Mouse (Mus musculus) megakaryocyte, adult 5-6 weeks (primary cell): Measurements from ENCODE around the gene Junb. TPM values are rescaled to one million over a fixed set of nuclear protein-coding genes. Genes with fewer than 3 reads are reported as not detected.

Experiments
- ATAC-seq: 2 replicates; pipeline ENCODE4 v1.8.0; 2016; ENCODE audit warnings: mild to moderate bottlenecking, inconsistent platforms; ENCODE audit not compliant: poor library complexity, severe bottlenecking
- total RNA-seq, 2 experiments: library from RNA; stranded (forward) in 1 of 2; stranded (reverse) in 1 of 2; fragments of 153-499, 151-499 nt in 1 of 2; fragments of 221-1000, 200-1000 nt in 1 of 2; gene quantifications; 2 replicates each; pipeline versions ENCODE4 v1.2.3 to v1.2.4; 2015 to 2017

Gene Junb
- total RNA-seq, 2 experiments from 2014 or later: 60.4 to 125 TPM

DNA sequence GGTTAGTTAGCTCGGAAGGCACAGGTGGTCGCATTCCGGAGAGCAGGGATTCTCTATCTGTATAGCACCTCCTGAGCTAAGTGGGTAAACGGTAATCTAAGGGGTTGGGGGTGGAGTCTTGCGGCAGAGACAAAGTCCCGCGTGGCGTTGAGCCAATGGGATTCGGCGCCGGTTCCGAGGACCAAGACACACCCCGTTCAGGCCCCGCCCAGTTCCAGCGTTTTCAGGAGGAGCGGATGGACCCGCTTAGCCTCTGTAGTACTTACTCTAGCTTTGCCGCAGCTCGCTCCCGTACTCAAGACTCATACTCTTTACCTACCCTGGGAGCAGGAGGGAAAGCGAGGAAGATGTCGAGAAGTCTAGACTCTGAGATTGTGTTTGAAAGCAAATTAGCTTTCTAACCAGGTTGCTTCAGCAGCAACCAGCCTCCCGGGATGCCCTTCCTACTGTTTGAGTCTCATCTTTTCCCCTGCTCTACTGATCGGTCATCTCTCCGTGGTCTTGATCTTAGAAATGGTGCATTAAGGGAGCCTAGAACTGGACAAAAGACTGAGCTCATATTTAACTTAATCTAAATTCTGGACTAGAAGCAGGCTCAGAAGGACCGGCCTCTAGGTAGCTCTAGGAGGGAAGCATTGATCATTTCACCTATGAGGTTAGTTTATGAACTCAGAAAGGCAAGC is 33.9 kb downstream of the Junb start:
- peak; percentile 47 for ATAC-seq

DNA sequence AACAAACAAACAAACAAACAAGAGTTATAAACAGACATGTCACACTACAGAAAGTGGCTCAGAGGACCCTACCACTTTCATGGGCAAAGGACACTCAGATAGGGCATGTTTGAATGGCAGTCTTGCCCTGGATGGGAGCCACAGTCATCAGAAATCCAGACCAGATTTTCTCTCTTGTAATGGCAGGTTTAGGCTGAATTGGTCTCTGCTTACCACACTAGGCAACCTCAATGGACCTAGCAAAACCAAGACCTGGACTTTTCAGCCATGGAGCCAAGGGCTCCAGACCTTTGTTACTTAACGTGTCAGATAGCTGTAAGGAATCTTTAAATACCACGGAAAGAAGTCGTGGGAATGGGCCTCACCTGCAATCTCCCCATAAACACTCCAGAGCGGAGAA is 34.8 kb downstream of the Junb start:
- ATAC-seq: no peak

DNA sequence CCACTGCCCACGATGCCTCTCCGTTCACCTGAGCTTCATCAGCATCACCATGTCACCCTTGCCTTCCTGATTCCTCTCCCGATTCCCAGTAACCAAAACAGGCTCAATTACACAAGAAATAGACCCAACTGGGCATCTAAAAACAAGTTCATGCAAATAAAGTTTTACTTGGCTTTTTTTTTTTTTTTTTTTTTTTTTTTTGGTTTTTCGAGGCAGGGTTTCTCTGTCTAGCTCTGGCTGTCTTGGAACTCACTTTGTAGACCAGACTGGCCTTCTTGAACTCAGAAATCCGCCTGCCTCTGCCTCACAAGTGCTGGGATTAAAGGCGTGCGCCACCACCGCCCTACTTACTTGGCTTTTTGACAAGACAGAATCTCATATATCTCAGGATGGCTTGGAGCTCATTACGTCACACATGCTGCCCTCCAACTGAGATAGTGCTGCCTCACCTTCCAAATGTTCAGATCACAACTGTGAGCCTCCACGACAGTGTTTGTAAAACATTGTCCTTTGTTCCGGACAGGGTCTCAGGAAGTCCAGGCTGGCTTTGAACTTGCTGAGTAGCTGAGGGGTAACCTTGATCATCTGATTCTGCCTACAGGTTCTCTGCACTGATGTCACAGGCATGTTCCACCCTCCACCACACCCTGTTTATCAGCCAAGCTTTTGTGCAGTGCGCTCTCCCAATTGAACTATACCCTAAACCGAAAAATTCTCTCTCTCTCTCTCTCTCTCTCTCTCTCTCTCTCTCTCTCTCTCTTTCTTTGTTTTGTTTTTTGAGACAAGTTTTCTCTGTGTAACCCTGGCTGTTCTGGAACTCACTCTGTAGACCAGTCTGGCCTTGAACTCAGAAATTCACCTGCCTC is 40.7 kb downstream of the Junb start:
- ATAC-seq: no peak

GRCm38 (mm10) chr8:84936962-84937546 is 41.5 kb downstream of the Junb start, which contains the start of gene Mast1:
Mast1 (minus strand) TSS chr8:84937359.
- ATAC-seq: peak; percentile 89

DNA sequence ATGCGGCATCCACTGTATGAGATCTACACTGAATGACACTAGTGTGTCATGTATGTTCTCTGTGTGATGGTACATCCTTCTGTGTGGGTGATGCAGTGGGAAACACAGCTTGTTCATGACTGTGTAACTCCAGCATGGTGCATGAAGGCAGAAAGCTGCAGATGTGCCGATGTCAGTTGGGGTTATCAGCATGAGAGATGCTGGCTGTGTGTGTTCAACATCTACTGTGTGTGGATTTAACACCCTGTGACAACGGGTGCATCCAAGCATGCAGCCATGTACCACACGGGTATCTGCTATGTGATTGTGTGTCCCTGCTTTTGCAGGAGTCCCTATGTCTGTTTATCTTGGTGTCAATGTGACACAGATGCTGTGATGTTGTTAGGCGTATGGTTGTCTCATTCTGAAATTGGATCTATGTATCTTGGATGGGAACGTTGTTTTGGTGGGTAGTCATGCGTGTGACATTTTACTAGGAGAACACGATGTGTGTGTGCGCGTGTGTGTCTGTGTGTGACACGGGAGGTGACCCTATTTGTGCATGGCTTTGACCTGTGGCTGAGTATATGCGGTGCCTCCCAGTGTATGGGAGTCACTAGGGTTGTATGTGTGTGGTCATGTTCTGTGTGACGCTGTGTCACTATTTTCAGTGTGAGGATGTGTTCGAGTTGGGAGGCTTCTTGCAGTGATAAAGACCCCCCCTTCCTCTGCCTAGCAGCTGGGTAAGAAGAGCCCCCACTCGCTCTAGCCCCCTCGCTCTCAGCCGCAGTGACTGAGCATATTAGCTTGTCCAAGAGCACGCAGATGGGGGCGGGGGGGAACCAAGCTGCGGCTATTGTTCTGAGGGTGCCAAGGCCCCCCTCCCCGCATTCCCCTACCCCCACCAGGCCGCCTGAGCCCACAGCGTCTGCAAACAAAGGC is 42.2 kb downstream of the Junb start:
- ATAC-seq: no peak

DNA sequence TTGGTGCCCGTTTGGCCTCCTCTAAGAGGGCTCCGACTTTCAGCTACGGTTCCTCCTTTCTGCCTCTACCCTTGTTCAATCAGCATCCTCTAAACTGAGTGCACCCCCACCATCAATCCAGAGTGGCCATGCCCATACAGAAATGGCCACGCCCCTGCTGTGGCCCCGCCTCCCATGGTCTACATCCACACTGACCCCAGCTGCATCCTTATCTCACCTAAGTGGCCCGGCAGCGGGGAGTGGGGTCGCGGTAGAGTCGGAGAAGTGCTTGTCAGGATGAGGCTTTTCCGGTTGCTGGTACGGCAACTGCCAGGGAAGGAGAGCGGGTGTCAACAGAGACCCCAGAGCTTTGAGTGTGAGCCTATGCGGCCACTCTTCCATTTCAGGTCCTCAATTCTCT is 43.0 kb downstream of the Junb start:
- no peak for ATAC-seq

GRCm38 (mm10) chr8:84934860-84935259 is 43.7 kb downstream of the Junb start:
- no peak for ATAC-seq

- no peak for ATAC-seq
Observed at GRCm38 (mm10) chr8:84933767-84934559, 44.6 kb downstream of the Junb start.

GRCm38 (mm10) chr8:84930582-84930981 is 47.9 kb downstream of the Junb start:
- no peak for ATAC-seq

GRCm38 (mm10) chr8:84928456-84929306 is 49.8 kb downstream of the Junb start:
- ATAC-seq: peak; percentile 95

DNA sequence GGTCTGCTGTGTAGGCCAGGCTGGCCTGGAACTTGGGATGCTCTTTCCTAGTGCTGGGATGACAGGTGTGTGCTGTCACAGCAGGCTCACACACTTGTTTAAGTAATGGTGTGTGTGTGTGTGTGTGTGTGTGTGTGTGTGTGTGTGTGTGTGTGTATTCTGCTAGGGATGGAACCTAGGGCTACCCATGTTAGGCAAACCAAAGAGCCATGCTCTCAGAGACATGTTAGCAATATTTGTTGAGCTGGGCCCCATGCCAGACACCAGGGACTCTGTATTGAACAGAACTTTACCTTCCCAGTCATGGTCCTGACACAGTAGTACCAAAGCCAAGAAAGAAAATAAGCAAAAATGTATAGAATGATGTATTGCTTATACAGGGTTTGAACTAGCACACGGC is 51.0 kb downstream of the Junb start:
- no peak for ATAC-seq

GRCm38 (mm10) chr8:84925557-84925956 is 53.0 kb downstream of the Junb start:
- ATAC-seq: no peak

Other genes with a start within 250 kb of the Junb start
- gene Nfix, start 178.4 kb downstream of the Junb start, total RNA-seq (2015): 23.8 and 26.9 TPM in 2 replicates
- 7.7 and 17.0 TPM in 2 replicates for gene Nfix, start 178.4 kb downstream of the Junb start, total RNA-seq (2017)
- gene Dand5, start 155.9 kb downstream of the Junb start, total RNA-seq (2015): 1.4 and 2.6 TPM in 2 replicates
- gene Dand5, start 155.9 kb downstream of the Junb start, total RNA-seq (2017): 0.28 and 4.4 TPM in 2 replicates
- 6.3 and 6.6 TPM in 2 replicates for gene Gadd45gip1, start 147.2 kb downstream of the Junb start, total RNA-seq (2015)
- 13.9 and 20.5 TPM in 2 replicates for gene Gadd45gip1, start 147.2 kb downstream of the Junb start, total RNA-seq (2017)
- gene Rad23a, start 138.1 kb downstream of the Junb start, total RNA-seq (2015): 35.6 and 36.9 TPM in 2 replicates
- gene Rad23a, start 138.1 kb downstream of the Junb start, total RNA-seq (2017): 27.6 and 29.5 TPM in 2 replicates
- 163 and 187 TPM in 2 replicates for gene Calr, start 131.8 kb downstream of the Junb start, total RNA-seq (2015)
- 821 and 830 TPM in 2 replicates for gene Calr, start 131.8 kb downstream of the Junb start, total RNA-seq (2017)
- 11.6 and 17.3 TPM in 2 replicates for gene Farsa, start 121.7 kb downstream of the Junb start, total RNA-seq (2015)
- 49.7 and 53.4 TPM in 2 replicates for gene Farsa, start 121.7 kb downstream of the Junb start, total RNA-seq (2017)
- gene Syce2, start 106.6 kb downstream of the Junb start, total RNA-seq (2015): 67.7 and 97.1 TPM in 2 replicates
- 46.2 and 47.5 TPM in 2 replicates for gene Syce2, start 106.6 kb downstream of the Junb start, total RNA-seq (2017)
- 7.4 and 8.8 TPM in 2 replicates for gene Gcdh, start 84.8 kb downstream of the Junb start, total RNA-seq (2015)
- gene Gcdh, start 84.8 kb downstream of the Junb start, total RNA-seq (2017): 9.7 and 11.9 TPM in 2 replicates
- gene Klf1, start 76.8 kb downstream of the Junb start, total RNA-seq (2015): 2.0 and 5.2 TPM in 2 replicates
- gene Klf1, start 76.8 kb downstream of the Junb start, total RNA-seq (2017): 1.8 and 8.7 TPM in 2 replicates
- gene Dnase2a, start 70.2 kb downstream of the Junb start, total RNA-seq (2015): 15.2 and 30.1 TPM in 2 replicates
- 27.4 and 39.0 TPM in 2 replicates for gene Dnase2a, start 70.2 kb downstream of the Junb start, total RNA-seq (2017)
- gene Mast1, start 41.4 kb downstream of the Junb start, total RNA-seq (2015): 0.02 TPM in 1 of 2 replicates, not detected in the other
- 0.07 and 0.08 TPM in 2 replicates for gene Mast1, start 41.4 kb downstream of the Junb start, total RNA-seq (2017)
- gene Rtbdn, start 31.7 kb downstream of the Junb start, total RNA-seq (2015): not detected in 2 replicates
- gene Rtbdn, start 31.7 kb downstream of the Junb start, total RNA-seq (2017): not detected in 2 replicates
- 3.2 TPM in 1 of 2 replicates, not detected in the other for gene Gm49661, start 9.3 kb downstream of the Junb start, total RNA-seq (2015)
- gene Gm49661, start 9.3 kb downstream of the Junb start, total RNA-seq (2017): not detected in 2 replicates
- 180 and 184 TPM in 2 replicates for gene Prdx2, start 9.1 kb downstream of the Junb start, total RNA-seq (2015)
- gene Prdx2, start 9.1 kb downstream of the Junb start, total RNA-seq (2017): 230 and 256 TPM in 2 replicates
- gene Rnaseh2a, start 9.0 kb downstream of the Junb start, total RNA-seq (2015): 56.8 and 75.8 TPM in 2 replicates
- gene Rnaseh2a, start 9.0 kb downstream of the Junb start, total RNA-seq (2017): 41.1 and 49.0 TPM in 2 replicates
- 0.82 and 1.1 TPM in 2 replicates for gene Hook2, start 11.9 kb upstream of the Junb start, total RNA-seq (2015)
- gene Hook2, start 11.9 kb upstream of the Junb start, total RNA-seq (2017): 3.1 and 6.6 TPM in 2 replicates
- 0.07 TPM in 1 of 2 replicates, not detected in the other for gene Best2, start 35.8 kb upstream of the Junb start, total RNA-seq (2015)
- gene Best2, start 35.8 kb upstream of the Junb start, total RNA-seq (2017): not detected in 2 replicates
- gene Asna1, start 46.6 kb upstream of the Junb start, total RNA-seq (2015): 52.5 and 64.0 TPM in 2 replicates
- 61.2 and 65.5 TPM in 2 replicates for gene Asna1, start 46.6 kb upstream of the Junb start, total RNA-seq (2017)
- gene Trir, start 48.1 kb upstream of the Junb start, total RNA-seq (2015): 138 and 141 TPM in 2 replicates
- gene Trir, start 48.1 kb upstream of the Junb start, total RNA-seq (2017): 411 and 422 TPM in 2 replicates
- 13.2 and 18.8 TPM in 2 replicates for gene Tnpo2, start 58.2 kb upstream of the Junb start, total RNA-seq (2015)
- gene Tnpo2, start 58.2 kb upstream of the Junb start, total RNA-seq (2017): 13.1 and 17.7 TPM in 2 replicates
- gene Fbxw9, start 81.3 kb upstream of the Junb start, total RNA-seq (2015): 2.1 and 4.1 TPM in 2 replicates
- gene Fbxw9, start 81.3 kb upstream of the Junb start, total RNA-seq (2017): 3.0 and 3.2 TPM in 2 replicates
- gene Gm5741, start 89.3 kb upstream of the Junb start, total RNA-seq (2015): not detected in 2 replicates
- not detected in 2 replicates for gene Gm5741, start 89.3 kb upstream of the Junb start, total RNA-seq (2017)
- gene Dhps, start 93.0 kb upstream of the Junb start, total RNA-seq (2015): 50.9 and 55.1 TPM in 2 replicates
- gene Dhps, start 93.0 kb upstream of the Junb start, total RNA-seq (2017): 26.9 and 30.2 TPM in 2 replicates
- 116 and 119 TPM in 2 replicates for gene Wdr83os, start 102.0 kb upstream of the Junb start, total RNA-seq (2015)
- gene Wdr83os, start 102.0 kb upstream of the Junb start, total RNA-seq (2017): 27.8 and 39.4 TPM in 2 replicates
- 17.0 and 20.5 TPM in 2 replicates for gene Wdr83, start 102.6 kb upstream of the Junb start, total RNA-seq (2015)
- 9.9 and 12.5 TPM in 2 replicates for gene Wdr83, start 102.6 kb upstream of the Junb start, total RNA-seq (2017)
- 204 TPM in 2 replicates for gene Man2b1, start 104.6 kb upstream of the Junb start, total RNA-seq (2015)
- 159 and 161 TPM in 2 replicates for gene Man2b1, start 104.6 kb upstream of the Junb start, total RNA-seq (2017)
- not detected in 2 replicates for gene Zfp791, start 144.4 kb upstream of the Junb start, total RNA-seq (2015)
- gene Zfp791, start 144.4 kb upstream of the Junb start, total RNA-seq (2017): not detected in 2 replicates
- not detected in 2 replicates for gene Cks1brt, start 173.2 kb upstream of the Junb start, total RNA-seq (2015)
- gene Cks1brt, start 173.2 kb upstream of the Junb start, total RNA-seq (2017): not detected in 2 replicates
- not detected in 2 replicates for gene Olfr371, start 247.3 kb upstream of the Junb start, total RNA-seq (2015)
- gene Olfr371, start 247.3 kb upstream of the Junb start, total RNA-seq (2017): not detected in 2 replicates